Mouse (Mus musculus) hindbrain, embryonic 12.5 days (tissue): ENCODE results near the gene Slc38a10. TPM values are rescaled to one million over a fixed set of nuclear protein-coding genes. Genes with fewer than 3 reads are reported as not detected.

Source experiments
- ATAC-seq: fragments of 200-750 bp; cut with Nextera tagmentation; 2 replicates; pipeline ENCODE4 v1.8.0; 2017; ENCODE audit warnings: moderate TSS enrichment; ENCODE audit not compliant: low FRiP score
- H3K27ac ChIP-seq: fragments of 300-500 bp; sonication (generic); 2 replicates; pipeline ENCODE4 v1.5.1; 2016; ENCODE audit warnings: mild to moderate bottlenecking
- H3K27me3 ChIP-seq: fragments of 300-500 bp; sonication (generic); 2 replicates; pipeline ENCODE4 v1.6.1; 2016; ENCODE audit warnings: mild to moderate bottlenecking
- H3K36me3 ChIP-seq: fragments of 300-500 bp; sonication (generic); 2 replicates; pipeline ENCODE4 v1.6.1; 2016; ENCODE audit warnings: mild to moderate bottlenecking
- H3K4me1 ChIP-seq: fragments of 300-500 bp; sonication (generic); 2 replicates; pipeline ENCODE4 v1.6.1; 2016
- H3K4me2 ChIP-seq: fragments of 300-500 bp; sonication (generic); replicated peaks from 2 replicates; pipeline ENCODE4 v1.6.1; 2016; ENCODE audit warnings: mild to moderate bottlenecking
- H3K4me3 ChIP-seq: fragments of 300-500 bp; sonication (generic); 2 replicates; pipeline ENCODE4 v1.5.1; 2016; ENCODE audit warnings: mild to moderate bottlenecking
- H3K9ac ChIP-seq: fragments of 300-500 bp; sonication (generic); 2 replicates; pipeline ENCODE4 v1.6.1; 2016; ENCODE audit warnings: mild to moderate bottlenecking, moderate library complexity
- H3K9me3 ChIP-seq: fragments of 300-500 bp; sonication (generic); replicated peaks from 2 replicates; pipeline ENCODE4 v1.6.1; 2016; ENCODE audit warnings: mild to moderate bottlenecking
- WGBS: fragments of 180-500 bp; shearing (Covaris S2); methylation state at CpG from one replicate; pipeline ENCODE4 v1.1.7; 2016; 5-methylcytosine and 5-hydroxymethylcytosine counted together
- polyA plus RNA-seq: library from polyadenylated mRNA; unstranded; fragments of >200 nt; fragmentation: Nextera tagmentation; extraction: Ambion mirVana; gene quantifications from 2 replicates; pipeline ENCODE4 v1.2.1, GENCODE M21; 2016

Gene Slc38a10
- polyA plus RNA-seq, 1 experiment from 2014 or later, result 121 TPM

DNA sequence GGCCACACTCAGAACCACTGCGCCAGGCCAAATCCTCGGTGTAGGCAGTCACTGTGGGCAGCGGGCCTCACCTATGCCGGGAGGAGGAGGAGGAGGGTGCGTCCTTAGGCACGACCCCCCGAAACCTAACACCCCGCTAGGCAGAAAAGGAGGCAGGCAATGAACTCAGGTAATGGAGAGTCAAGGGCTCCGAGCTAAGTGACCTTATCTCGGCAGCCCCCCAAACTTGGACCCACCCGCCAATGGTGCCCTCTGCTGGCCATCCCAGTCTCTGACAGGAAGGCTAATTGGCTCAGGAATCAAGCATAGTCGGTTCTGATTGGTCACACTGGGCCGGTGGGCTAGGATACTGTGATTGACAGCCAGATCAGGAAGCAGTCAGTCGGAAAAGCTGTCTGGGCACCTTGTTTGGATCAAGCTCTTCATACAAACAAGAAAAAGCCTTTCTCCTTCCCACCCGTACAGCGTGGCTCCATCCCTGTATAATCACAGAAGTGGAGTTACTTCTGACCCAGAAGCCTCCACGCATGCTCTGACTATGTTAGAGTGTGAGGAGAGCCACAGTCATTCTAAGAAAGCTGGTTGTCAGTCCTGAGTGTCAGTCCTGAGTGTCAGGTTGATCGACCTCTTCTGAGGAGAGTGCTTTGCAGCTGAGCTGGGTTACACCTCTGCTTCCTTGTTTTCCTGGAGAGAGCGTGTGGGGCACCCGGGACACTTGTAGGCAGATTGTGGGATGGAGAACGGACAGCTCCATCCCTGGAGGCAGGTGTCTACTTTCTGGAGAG, 18.3 kb upstream of the Slc38a10 start:
- Histone ChIP-seq H3K4me2 (peak overlapping the region; percentile 41), H3K4me3 (peak overlapping the region; percentile 2; the same call in 1 of the 2 replicates), H3K4me1 (peaks cover 24% of the 10 kb centered on the region), H3K27ac (0 out of 2 replicates have a peak overlapping the region, but pooled peaks have one; percentile 9), H3K27me3 (no peaks in the 10 kb centered on the region), H3K36me3 (no peaks in the 10 kb centered on the region), H3K9me3 (no peaks in the 10 kb centered on the region), H3K9ac (no peak overlapping the region)
- 23% methylated on average over 21 of the region's 21 CpGs for WGBS
- ATAC-seq, result peak; percentile 73

DNA sequence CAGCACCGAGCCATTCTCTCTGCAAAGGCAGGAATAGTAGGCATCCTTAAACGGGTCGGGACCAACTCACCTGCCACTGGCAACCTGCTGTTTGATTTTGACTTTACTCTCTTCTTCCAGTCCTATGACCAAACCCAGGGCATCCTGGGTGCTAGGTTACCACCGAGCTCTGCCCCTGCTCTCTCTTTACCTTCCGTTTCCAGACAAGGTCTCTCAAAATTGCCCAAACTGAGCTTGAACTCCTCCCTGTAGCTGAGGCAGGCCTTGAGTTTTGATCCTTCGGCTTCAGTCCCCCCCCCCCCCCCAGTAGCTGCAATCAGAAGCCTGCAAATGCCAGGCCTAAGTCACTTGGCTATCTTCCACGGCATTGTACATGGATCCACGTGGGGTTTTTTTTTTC, 17.4 kb upstream of the Slc38a10 start:
- H3K9ac ChIP-seq, result no peak overlapping the region
- WGBS, result 85% methylated on average over 8 of the region's 8 CpGs
- no peaks in the 10 kb centered on the region for H3K27me3 ChIP-seq
- ATAC-seq, result no peak
- no peaks in the 10 kb centered on the region for H3K36me3 ChIP-seq
- no peak overlapping the region for H3K27ac ChIP-seq
- H3K4me1 ChIP-seq, result peaks cover 29% of the 10 kb centered on the region
- no peaks in the 10 kb centered on the region for H3K9me3 ChIP-seq
- H3K4me3 ChIP-seq, result no peak overlapping the region
- H3K4me2 ChIP-seq, result no peak overlapping the region

DNA sequence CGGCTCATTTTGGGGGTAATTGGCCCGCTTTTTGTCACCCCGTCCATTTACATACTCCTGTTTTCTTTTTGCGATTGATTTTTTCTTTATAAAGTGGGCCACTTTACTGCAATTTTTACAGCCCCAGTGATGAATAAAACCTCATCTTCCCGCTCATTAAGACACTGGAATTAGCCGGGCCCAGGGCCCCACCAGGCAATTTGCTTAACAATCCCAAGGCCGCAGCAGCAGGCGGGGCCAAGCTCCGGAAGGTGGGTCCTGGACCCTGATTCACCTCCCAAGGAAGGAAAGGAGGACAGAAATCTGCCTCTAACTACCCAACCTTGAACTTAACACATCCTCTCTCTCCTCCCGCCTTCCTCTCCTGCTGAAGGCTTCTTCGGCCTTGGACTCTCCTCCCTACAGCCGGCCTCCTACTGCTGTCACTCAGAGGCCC, 16.8 kb upstream of the Slc38a10 start:
- Histone ChIP-seq H3K9ac (no peak overlapping the region), H3K4me1 (peaks cover 29% of the 10 kb centered on the region), H3K27ac (no peak overlapping the region), H3K9me3 (no peaks in the 10 kb centered on the region), H3K27me3 (no peaks in the 10 kb centered on the region), H3K4me2 (no peak overlapping the region), H3K4me3 (no peak overlapping the region), H3K36me3 (no peaks in the 10 kb centered on the region)
- 34% methylated on average over 12 of the region's 12 CpGs for WGBS
- ATAC-seq, result no peak

DNA sequence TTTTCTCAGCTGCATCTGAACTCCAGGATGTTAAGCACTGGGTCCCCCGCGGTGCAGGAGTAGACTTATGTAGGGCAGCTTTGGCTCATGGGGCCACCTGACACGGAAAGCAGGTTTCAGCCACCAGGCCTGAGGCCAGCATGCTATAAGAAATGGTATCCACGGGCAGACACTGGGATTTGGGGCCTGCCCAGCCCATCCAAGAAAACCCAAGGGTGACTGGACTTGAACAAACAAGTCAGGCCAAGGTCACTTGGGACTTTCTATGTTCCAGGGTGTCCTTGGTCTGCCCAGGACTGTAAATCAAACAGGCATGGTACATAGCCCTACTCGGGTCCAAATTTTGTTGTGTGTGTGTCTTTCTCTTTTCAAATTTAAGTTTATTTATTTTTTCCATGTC, 15.9 kb upstream of the Slc38a10 start:
- WGBS, result 54% methylated on average over 5 of the region's 5 CpGs
- no peak for ATAC-seq
- H3K36me3 ChIP-seq, result no peaks in the 10 kb centered on the region
- no peaks in the 10 kb centered on the region for H3K27me3 ChIP-seq
- H3K4me1 ChIP-seq, result peaks cover 29% of the 10 kb centered on the region
- H3K27ac ChIP-seq, result no peak overlapping the region
- H3K4me2 ChIP-seq, result no peak overlapping the region
- H3K9me3 ChIP-seq, result no peaks in the 10 kb centered on the region
- no peak overlapping the region for H3K9ac ChIP-seq
- H3K4me3 ChIP-seq, result no peak overlapping the region

DNA sequence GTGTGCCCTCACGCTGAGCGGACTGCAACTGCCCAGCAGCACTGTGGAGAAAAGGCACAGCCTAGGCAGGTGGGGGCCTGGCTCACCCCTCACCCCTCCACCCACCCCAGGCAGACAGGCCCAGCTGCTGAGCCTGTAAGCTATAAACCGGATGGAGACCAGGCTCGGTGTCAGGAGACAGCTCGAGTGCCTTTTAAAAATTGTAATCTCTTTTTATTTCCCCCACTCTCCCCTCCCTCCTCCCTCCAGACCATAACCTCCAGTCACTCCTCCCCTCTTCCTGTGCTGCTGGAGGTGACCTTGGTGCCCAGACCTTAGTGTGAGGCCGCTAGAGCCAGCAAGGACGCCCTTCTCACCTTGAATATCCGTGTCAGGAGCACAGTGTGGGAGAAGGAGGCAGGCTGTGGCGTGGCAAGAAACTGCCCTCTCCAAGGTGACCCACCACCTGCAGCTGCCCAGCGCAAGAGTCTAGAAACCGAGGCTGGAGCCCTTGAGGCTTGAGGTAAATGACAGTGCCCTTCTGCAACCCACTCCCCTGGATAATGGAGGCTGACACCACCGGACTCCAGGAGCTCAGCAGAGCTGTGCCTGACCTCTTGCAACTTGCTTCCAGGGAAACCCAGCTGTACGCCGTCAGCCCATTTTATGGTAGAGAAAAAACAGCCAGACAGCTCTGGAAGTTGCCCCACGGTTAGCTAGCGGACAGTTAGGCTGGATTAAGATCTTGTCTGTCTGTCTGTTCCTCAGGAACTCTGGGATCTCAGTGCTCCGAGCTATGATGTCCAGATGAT, 13.5 kb upstream of the Slc38a10 start:
- no peak for ATAC-seq
- Histone ChIP-seq H3K4me3 (no peak overlapping the region), H3K4me1 (peaks cover 35% of the 10 kb centered on the region), H3K36me3 (no peaks in the 10 kb centered on the region), H3K4me2 (0 out of 2 replicates have a peak overlapping the region, but pooled peaks have one; percentile 5), H3K9ac (0 out of 2 replicates have a peak overlapping the region, but pooled peaks have one; percentile 33), H3K9me3 (no peaks in the 10 kb centered on the region), H3K27me3 (no peaks in the 10 kb centered on the region), H3K27ac (peak overlapping the region; percentile 58; the same call in 1 of the 2 replicates)
- WGBS, result 62% methylated on average over 17 of the region's 17 CpGs

DNA sequence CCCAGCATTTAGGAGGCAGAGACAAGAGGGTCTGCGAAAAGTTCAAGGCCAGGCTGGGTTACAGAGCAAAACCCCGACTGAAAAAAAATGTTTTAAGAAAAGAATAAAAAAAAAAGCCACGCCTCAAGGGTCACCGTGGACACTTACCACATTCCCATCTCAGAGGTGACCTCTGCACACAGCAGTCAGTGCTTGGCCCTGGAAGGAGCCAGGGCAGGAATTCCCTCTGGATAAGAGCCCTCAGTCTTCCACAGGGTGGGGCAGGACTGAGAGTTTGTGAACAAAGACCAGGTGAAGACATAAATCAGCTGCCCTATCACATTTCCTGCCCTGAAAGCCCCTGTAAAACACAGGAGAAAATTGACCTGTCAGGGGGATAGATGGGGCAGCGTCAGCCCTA, 12.9 kb upstream of the Slc38a10 start:
- no peak overlapping the region for H3K4me2 ChIP-seq
- no peaks in the 10 kb centered on the region for H3K27me3 ChIP-seq
- ATAC-seq, result no peak
- no peak overlapping the region for H3K4me3 ChIP-seq
- H3K9me3 ChIP-seq, result no peaks in the 10 kb centered on the region
- H3K36me3 ChIP-seq, result no peaks in the 10 kb centered on the region
- peaks cover 30% of the 10 kb centered on the region for H3K4me1 ChIP-seq
- peak overlapping the region; percentile 58; the same call in 1 of the 2 replicates for H3K27ac ChIP-seq
- no peak overlapping the region for H3K9ac ChIP-seq
- 65% methylated on average over 5 of the region's 5 CpGs for WGBS

DNA sequence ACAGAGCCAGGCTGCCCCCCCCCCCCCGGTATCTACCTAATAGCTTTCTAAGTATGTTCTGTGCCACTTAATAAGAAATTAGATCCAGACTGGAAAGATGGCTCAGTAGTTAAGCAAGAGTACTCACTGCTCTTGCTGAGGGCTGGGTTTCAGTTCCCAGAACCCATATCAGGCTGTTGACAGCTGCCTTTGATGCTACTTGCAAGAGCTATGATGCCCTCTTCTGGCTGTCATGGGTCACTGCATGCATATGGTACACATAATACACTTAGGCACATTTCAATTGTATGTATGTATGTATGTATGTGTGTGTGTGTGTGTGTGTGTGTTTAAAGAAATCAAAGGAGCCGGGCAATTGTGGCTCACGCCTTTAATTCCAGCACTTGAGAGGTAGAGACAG, 12.1 kb upstream of the Slc38a10 start:
- H3K27me3 ChIP-seq, result no peaks in the 10 kb centered on the region
- no peak overlapping the region for H3K4me2 ChIP-seq
- H3K4me1 ChIP-seq, result peaks cover 30% of the 10 kb centered on the region
- H3K4me3 ChIP-seq, result no peak overlapping the region
- ATAC-seq, result no peak
- H3K9ac ChIP-seq, result no peak overlapping the region
- H3K9me3 ChIP-seq, result no peaks in the 10 kb centered on the region
- H3K27ac ChIP-seq, result no peak overlapping the region
- H3K36me3 ChIP-seq, result no peaks in the 10 kb centered on the region
- 88% methylated on average over 3 of the region's 3 CpGs for WGBS

DNA sequence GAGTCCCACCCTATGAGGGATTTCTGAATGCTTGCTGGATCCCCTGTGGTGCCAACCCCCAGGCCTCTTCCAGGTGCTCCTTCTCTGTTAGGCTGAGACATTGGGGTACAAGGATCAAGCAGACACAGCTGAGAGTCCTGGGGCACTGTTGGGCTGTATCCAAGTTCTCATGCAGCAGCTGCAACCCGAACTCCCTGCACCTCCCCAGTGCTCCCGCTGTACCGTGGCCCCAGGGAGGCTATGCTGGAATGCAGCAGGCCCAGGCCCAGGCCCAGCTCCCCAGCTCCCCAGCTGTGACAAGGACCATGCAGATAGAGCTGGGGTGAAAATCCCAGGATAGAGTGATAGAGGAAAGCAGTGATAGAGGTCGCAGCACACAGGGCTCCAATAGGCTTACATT, 10.1 kb upstream of the Slc38a10 start:
- Histone ChIP-seq H3K27ac (peak overlapping the region; percentile 5; the same call in 1 of the 2 replicates), H3K27me3 (no peaks in the 10 kb centered on the region), H3K36me3 (no peaks in the 10 kb centered on the region), H3K9me3 (no peaks in the 10 kb centered on the region), H3K9ac (no peak overlapping the region), H3K4me2 (no peak overlapping the region), H3K4me3 (no peak overlapping the region), H3K4me1 (peaks cover 22% of the 10 kb centered on the region)
- WGBS, result 45% methylated on average over 4 of the region's 4 CpGs
- no peak for ATAC-seq

DNA sequence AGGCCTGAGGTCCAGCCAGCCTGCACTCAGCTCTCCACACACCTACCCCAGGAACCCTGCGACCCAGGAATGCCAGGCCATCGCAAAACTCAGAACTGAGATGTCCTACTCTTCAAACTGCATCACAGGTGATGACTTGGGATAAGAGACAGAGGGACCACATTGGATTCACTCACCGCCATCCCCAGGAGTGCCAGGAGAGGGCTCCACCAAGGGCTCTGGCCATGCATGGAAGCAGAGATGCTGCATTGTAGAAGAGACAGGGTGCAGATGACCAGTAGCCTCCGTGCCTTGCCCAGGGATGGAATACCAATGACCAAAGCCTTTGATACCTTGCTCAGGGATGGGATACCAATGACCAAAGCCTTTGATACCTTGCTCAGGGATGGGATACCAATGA, 9.3 kb upstream of the Slc38a10 start:
- no peaks in the 10 kb centered on the region for H3K36me3 ChIP-seq
- WGBS, result 64% methylated on average over 4 of the region's 4 CpGs
- H3K4me1 ChIP-seq, result peaks cover 22% of the 10 kb centered on the region
- H3K4me3 ChIP-seq, result no peak overlapping the region
- H3K27me3 ChIP-seq, result no peaks in the 10 kb centered on the region
- ATAC-seq, result no peak
- H3K4me2 ChIP-seq, result no peak overlapping the region
- no peaks in the 10 kb centered on the region for H3K9me3 ChIP-seq
- no peak overlapping the region for H3K9ac ChIP-seq
- peak overlapping the region; percentile 23; the same call in 1 of the 2 replicates for H3K27ac ChIP-seq

DNA sequence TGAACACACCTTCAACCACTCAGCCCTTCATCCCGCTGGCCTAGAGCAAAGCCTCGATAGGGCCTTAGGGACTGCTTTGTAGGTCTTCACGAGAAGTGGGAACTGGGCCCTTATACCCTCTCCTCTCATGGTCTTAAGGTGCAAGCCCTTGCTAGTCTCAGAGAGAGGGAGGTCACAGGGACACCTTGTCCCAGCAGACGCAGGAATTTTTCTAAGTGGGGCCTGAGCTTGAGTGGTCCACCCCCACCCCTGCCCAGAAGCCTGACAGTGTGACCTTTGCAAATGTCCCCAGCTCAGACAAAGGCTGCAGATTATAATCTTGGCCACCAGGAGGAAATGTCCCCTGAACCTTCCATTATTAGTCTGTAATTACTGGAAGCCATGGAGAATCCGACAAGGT, 8.5 kb upstream of the Slc38a10 start:
- ATAC-seq, result no peak
- no peaks in the 10 kb centered on the region for H3K36me3 ChIP-seq
- no peak overlapping the region for H3K9ac ChIP-seq
- H3K9me3 ChIP-seq, result no peaks in the 10 kb centered on the region
- peak overlapping the region; percentile 23; the same call in 1 of the 2 replicates for H3K27ac ChIP-seq
- no peak overlapping the region for H3K4me3 ChIP-seq
- peaks cover 19% of the 10 kb centered on the region for H3K4me1 ChIP-seq
- no peaks in the 10 kb centered on the region for H3K27me3 ChIP-seq
- no peak overlapping the region for H3K4me2 ChIP-seq
- 55% methylated on average over 5 of the region's 5 CpGs for WGBS

DNA sequence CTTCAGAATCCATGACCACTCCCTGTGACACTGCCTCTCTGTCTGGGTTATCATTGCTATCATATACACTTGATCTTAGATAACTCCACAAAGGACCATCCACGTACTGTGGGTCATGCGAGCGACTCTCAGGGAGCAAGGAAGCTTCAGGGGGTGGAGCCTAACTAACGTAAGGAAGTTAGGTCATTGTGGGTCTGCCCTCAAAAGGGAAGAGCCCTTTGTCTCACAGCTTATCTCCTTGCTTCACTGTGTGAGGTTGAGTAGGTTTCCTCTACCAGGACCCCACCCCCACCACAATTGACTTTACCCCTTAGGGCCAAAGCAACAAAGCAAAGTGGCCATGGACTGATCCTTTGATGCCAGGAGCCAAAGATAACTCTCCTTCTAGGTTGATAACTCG, 7.7 kb upstream of the Slc38a10 start:
- 73% methylated on average over 5 of the region's 5 CpGs for WGBS
- H3K27ac ChIP-seq, result no peak overlapping the region
- no peaks in the 10 kb centered on the region for H3K36me3 ChIP-seq
- H3K9me3 ChIP-seq, result no peaks in the 10 kb centered on the region
- no peak overlapping the region for H3K4me3 ChIP-seq
- H3K27me3 ChIP-seq, result no peaks in the 10 kb centered on the region
- no peak overlapping the region for H3K9ac ChIP-seq
- peaks cover 12% of the 10 kb centered on the region for H3K4me1 ChIP-seq
- H3K4me2 ChIP-seq, result no peak overlapping the region
- ATAC-seq, result no peak

DNA sequence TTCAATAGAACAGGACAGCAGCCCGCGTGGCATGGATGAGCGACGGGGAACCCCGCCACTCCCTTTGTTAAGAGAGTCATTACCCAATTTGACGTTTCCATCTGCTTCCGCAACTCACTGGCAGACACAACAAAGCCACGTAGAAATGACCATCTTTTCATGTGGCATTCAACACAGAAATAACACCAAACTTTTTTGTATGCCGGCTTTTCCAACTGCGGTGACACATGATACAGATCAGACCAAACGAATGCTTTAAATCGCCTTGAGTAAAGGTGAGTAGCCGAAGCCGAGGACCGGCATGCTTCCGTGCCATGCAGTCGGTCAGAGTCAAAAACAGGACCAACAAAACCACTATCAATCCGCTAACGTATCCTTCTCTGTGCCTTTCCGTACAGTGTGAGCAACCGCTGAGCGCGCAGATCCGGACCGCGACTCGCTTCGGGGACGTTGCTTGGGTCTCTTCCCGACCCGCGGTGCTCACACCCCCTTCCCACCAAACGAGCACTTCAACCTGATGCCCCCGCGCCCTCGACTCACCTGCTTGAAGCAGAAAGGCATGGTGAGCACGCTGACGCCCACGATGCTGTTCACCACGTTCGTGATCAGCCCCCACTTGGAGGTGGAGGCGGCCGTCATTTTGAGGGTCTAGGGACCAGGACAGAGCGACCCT, 570 bp downstream of the Slc38a10 start:
- H3K27ac ChIP-seq, result peak overlapping the region; percentile 83
- ATAC-seq, result peak; percentile 54
- no peaks in the 10 kb centered on the region for H3K27me3 ChIP-seq
- peak overlapping the region; percentile 83 for H3K9ac ChIP-seq
- peak overlapping the region; percentile 89 for H3K4me3 ChIP-seq
- peaks cover 4% of the 10 kb centered on the region; the same call in 1 of the 2 replicates for H3K36me3 ChIP-seq
- peaks cover 23% of the 10 kb centered on the region for H3K4me1 ChIP-seq
- under 1% methylated on average over 44 of the region's 44 CpGs for WGBS
- H3K4me2 ChIP-seq, result peak overlapping the region; percentile 78
- no peaks in the 10 kb centered on the region for H3K9me3 ChIP-seq
